Mouse (Mus musculus) cortical plate, adult 2 months (tissue): Measurements from ENCODE around the gene Gpsm2. TPM values are rescaled to one million over a fixed set of nuclear protein-coding genes. Genes with fewer than 3 reads are reported as not detected.

Source experiments
- H3K27ac ChIP-seq: fragments of 200-500 bp; 2 replicates; pipeline ENCODE4 v1.5.1; 2012; ENCODE audit warnings: low read length, control low read depth, inconsistent platforms; ENCODE audit not compliant: insufficient read depth
- H3K4me1 ChIP-seq: fragments of 200-500 bp; 2 replicates; pipeline ENCODE4 v1.6.1; 2011; ENCODE audit warnings: low read length; ENCODE audit not compliant: control insufficient read depth, insufficient read depth
- H3K4me3 ChIP-seq: fragments of 200-500 bp; 2 replicates; pipeline ENCODE4 v1.5.1; 2011; ENCODE audit warnings: mild to moderate bottlenecking, low read length, control low read depth; ENCODE audit not compliant: insufficient read depth
- CTCF ChIP-seq: fragments of 200-500 bp; IDR thresholded peaks from 2 replicates; pipeline ENCODE4 v1.5.1; 2011; ENCODE audit warnings: mild to moderate bottlenecking, control low read depth, low read length; ENCODE audit not compliant: insufficient read depth; ENCODE audit errors: extremely low read depth
- POLR2A ChIP-seq: fragments of 200-500 bp; IDR thresholded peaks from 2 replicates; pipeline ENCODE4 v1.6.1; 2011; ENCODE audit warnings: mild to moderate bottlenecking, low read length, control low read depth; ENCODE audit not compliant: insufficient read depth; ENCODE audit errors: extremely low read depth
- polyA plus RNA-seq: library from polyadenylated mRNA; depleted of rRNA; stranded (reverse); fragments of >200 nt; gene quantifications from 2 replicates; pipeline ENCODE4 v1.2.3, GENCODE M21; 2012

The Gpsm2 gene
- polyA plus RNA-seq, 1 experiment, result 9.8 TPM

DNA sequence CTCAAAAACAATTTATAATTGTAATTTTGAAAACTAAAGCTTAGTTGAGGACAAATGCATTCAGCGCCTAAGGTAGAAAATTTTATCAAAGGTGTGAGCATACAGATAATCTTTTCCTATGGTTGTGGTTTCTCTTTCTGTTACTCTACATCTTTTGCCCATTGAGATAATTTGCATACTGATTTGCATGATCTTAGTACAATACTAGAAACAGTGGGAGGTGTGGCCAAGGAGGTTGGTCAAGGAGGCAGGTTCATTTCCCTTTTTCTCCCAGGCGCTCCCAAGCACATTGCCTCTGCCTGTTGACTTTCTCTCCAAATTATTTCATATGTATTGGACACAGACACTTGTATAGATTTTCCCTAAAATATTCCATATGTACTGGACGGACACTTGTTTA, 15.7 kb upstream of the Gpsm2 start:
- no peak for TF ChIP-seq POLR2A
- TF ChIP-seq CTCF, result no peak
- Histone ChIP-seq H3K4me3 (no peak overlapping the region), H3K27ac (no peak overlapping the region), H3K4me1 (no peaks in the 10 kb centered on the region)

- Histone ChIP-seq H3K4me3 (no peak overlapping the region), H3K27ac (no peak overlapping the region), H3K4me1 (no peaks in the 10 kb centered on the region)
- TF ChIP-seq POLR2A, result no peak
- no peak for TF ChIP-seq CTCF
Observed at GRCm38 (mm10) chr3:108730316-108730715, 8.2 kb upstream of the Gpsm2 start.

GRCm38 (mm10) chr3:108727776-108728175, 5.7 kb upstream of the Gpsm2 start:
- Histone ChIP-seq H3K27ac (no peak overlapping the region), H3K4me3 (no peak overlapping the region), H3K4me1 (no peaks in the 10 kb centered on the region)
- TF ChIP-seq CTCF (no peak), POLR2A (no peak)

DNA sequence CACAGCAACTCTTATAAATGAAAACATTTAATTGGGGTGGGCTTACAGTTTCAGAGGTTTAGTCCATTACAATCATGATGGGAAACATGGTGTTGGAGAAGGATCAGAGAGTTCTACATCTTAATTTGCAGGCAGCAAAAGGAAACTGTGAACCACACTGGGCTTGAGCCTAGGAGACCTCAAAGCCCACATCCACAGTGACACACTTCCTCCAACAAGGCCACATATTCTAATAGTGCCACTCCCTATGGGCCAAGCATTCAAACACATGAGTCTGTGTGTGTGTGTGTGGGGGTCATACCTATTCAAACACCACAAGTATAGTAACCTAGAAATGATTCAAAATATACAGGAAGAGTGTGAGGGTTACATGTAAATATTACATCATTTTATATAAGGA, 5.2 kb upstream of the Gpsm2 start:
- Histone ChIP-seq H3K4me3 (no peak overlapping the region), H3K27ac (no peak overlapping the region), H3K4me1 (no peaks in the 10 kb centered on the region)
- TF ChIP-seq CTCF, result no peak
- no peak for TF ChIP-seq POLR2A

- Histone ChIP-seq H3K4me1 (no peaks in the 10 kb centered on the region), H3K27ac (no peak overlapping the region), H3K4me3 (no peak overlapping the region)
- TF ChIP-seq POLR2A (no peak), CTCF (no peak)
Observed at GRCm38 (mm10) chr3:108726413-108726812, 4.3 kb upstream of the Gpsm2 start.

- no peak overlapping the region for H3K27ac ChIP-seq
Observed at GRCm38 (mm10) chr3:108721076-108721991, 775 bp downstream of the Gpsm2 start.

DNA sequence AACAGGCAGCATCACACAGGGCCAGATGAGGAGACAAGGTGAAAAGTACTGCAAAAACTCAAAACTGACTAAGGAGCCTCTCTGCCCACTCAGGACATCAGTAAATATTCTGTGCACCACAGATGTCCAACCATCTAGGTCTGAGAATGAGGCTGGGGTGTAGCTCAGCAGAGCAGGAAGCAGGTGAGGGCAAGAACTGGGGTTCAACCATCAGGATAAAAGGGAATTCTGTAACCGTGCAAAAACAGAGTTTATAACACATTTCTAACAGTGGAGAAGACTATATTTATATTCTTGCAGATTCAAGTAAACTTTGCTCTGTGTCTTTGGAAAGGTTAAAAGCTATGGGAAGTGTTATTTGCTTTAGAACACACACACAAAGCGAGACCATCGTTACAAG, 2.3 kb downstream of the Gpsm2 start:
- Histone ChIP-seq H3K4me1 (peaks cover 2% of the 10 kb centered on the region; the same call in 1 of the 2 replicates), H3K27ac (no peak overlapping the region), H3K4me3 (no peak overlapping the region)
- TF ChIP-seq CTCF (no peak), POLR2A (no peak)

More at GRCm38 (mm10) chr3:108721076-108721991, 775 bp downstream of the Gpsm2 start:
- TF ChIP-seq POLR2A, result no peak
- TF ChIP-seq CTCF, result peak; percentile 47
- H3K4me1 ChIP-seq, result peaks cover 2% of the 10 kb centered on the region; the same call in 1 of the 2 replicates
- peak overlapping the region; percentile 46 for H3K4me3 ChIP-seq

DNA sequence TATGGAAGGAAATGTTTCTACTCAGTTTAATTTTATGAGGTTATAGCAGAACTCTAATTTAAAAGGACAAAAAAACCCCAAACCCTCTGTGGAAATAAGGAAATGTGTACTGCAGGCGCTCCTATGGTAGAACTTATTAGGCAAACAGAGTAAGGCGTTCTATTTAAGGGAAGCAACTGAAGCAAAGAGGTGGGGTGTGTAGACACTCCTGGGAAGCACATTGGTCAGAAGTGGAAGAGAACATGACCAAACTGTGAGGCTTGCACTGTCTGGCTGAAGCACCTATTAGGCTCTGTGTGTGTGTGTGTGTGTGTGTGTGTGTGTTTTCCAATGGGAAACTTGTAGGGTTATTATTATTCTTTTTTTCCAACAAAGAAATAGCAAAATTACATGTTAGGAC, 2.8 kb downstream of the Gpsm2 start:
- H3K4me1 ChIP-seq, result peaks cover 2% of the 10 kb centered on the region; the same call in 1 of the 2 replicates
- no peak for TF ChIP-seq POLR2A
- no peak for TF ChIP-seq CTCF
- no peak overlapping the region for H3K4me3 ChIP-seq
- no peak overlapping the region for H3K27ac ChIP-seq

DNA sequence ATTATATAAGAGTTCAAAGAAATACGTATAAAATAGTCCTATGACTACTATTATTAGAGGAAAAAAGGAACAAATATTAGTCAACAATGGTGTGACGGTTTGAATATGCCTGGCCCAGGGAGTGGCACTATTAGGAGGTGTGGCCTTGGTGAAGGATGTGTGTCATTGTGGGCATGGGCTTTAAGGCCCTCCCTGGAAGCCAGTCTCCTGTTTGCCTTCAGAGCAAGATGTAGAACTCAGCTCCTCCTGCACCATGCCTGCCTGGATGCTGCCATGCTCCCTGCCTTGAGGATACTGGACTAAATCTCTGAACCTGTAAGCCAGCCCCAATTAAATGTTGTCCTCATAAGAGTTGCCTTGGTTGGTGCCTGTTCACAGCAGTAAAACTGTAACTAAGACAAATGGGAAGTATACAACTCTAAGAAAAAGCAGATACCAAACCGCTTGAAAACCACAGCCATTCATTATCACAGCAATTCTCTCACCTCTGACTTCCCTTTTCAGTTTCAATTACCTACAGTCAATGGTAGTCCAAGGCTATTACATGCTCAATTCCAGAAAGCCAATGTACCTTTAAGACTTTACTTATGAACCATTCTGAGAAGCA, 4.1 kb downstream of the Gpsm2 start:
- no peak overlapping the region for H3K4me3 ChIP-seq
- H3K4me1 ChIP-seq, result peaks cover 2% of the 10 kb centered on the region; the same call in 1 of the 2 replicates
- H3K27ac ChIP-seq, result no peak overlapping the region
- TF ChIP-seq POLR2A (no peak), CTCF (no peak)
